Comparison of ENCODE assay signal across 34 mouse cellular contexts in the genomic region with DNA sequence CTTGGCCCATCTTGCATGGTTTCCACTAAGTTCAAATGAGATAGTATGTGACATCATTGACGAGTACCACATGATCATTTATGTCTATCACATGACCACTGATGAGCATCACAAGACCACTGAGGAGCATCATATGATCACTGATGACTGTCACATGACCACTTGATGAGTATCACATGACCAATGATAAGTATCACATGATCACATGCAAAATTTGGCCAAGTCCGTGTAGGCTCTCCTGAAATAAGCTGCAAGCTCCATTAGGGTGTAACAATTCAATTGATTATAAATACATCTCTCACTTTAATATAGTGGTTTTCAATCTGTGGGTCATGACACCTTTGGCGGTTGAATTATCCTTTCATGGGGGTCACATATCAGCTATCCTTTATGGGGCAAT. TPM values are rescaled to one million over a fixed set of nuclear protein-coding genes. Genes with fewer than 3 reads are reported as not detected.
"Had no signal": no experiment of that assay in that cellular context is flagged by ENCODE, and none has a peak within 500 bp of the region (broad histone marks: within the 10 kb centered on the region; RNA-seq: fewer than 3 reads in every experiment).

No protein-coding gene starts in this region.

- H3K36me3 ChIP-seq: limb, embryonic 10.5 days; limb, embryonic 12.5 days; limb, embryonic 13.5 days; limb, embryonic 15.5 days; liver, embryonic 12.5 days; liver, embryonic 13.5 days; liver, embryonic 15.5 days; lung, embryonic 15.5 days; midbrain, embryonic 10.5 days; midbrain, embryonic 12.5 days; midbrain, embryonic 13.5 days; midbrain, embryonic 15.5 days had no signal

- H3K9me3 ChIP-seq: limb, embryonic 10.5 days; limb, embryonic 12.5 days; limb, embryonic 13.5 days; limb, embryonic 15.5 days; liver, embryonic 12.5 days; liver, embryonic 13.5 days; liver, embryonic 15.5 days; lung, embryonic 15.5 days; midbrain, embryonic 10.5 days; midbrain, embryonic 12.5 days; midbrain, embryonic 13.5 days; midbrain, embryonic 15.5 days had no signal

- H3K4me1 ChIP-seq: limb, embryonic 10.5 days; limb, embryonic 12.5 days; limb, embryonic 13.5 days; limb, embryonic 15.5 days; liver, embryonic 12.5 days; liver, embryonic 13.5 days; liver, embryonic 15.5 days; lung, embryonic 15.5 days; megakaryocyte, embryonic 14.5 days; midbrain, embryonic 10.5 days; midbrain, embryonic 12.5 days; midbrain, embryonic 13.5 days; midbrain, embryonic 15.5 days had no signal

- H3K4me2 ChIP-seq: limb, embryonic 12.5 days; limb, embryonic 13.5 days; limb, embryonic 15.5 days; liver, embryonic 11.5 days; liver, embryonic 12.5 days; liver, embryonic 13.5 days; liver, embryonic 15.5 days; lung, embryonic 14.5 days; lung, embryonic 15.5 days; midbrain, embryonic 11.5 days; midbrain, embryonic 12.5 days; midbrain, embryonic 13.5 days; midbrain, embryonic 15.5 days had no signal

- H3K9ac ChIP-seq: limb, embryonic 12.5 days; limb, embryonic 13.5 days; limb, embryonic 15.5 days; liver, embryonic 12.5 days; liver, embryonic 13.5 days; liver, embryonic 14.5 days; liver, embryonic 15.5 days; liver, postnatal 0 days; lung, embryonic 14.5 days; lung, embryonic 15.5 days; midbrain, embryonic 12.5 days; midbrain, embryonic 13.5 days; midbrain, embryonic 15.5 days had no signal

- H3K27ac ChIP-seq: limb, embryonic 10.5 days; limb, embryonic 12.5 days; limb, embryonic 13.5 days; limb, embryonic 15.5 days; liver, embryonic 12.5 days; liver, embryonic 13.5 days; liver, embryonic 14.5 days; liver, embryonic 15.5 days; lung, embryonic 15.5 days; macrophage; midbrain, embryonic 10.5 days; midbrain, embryonic 12.5 days; midbrain, embryonic 13.5 days; midbrain, embryonic 15.5 days had no signal

- H3K27me3 ChIP-seq: limb, embryonic 12.5 days; limb, embryonic 13.5 days; limb, embryonic 15.5 days; liver, embryonic 12.5 days; liver, embryonic 13.5 days; liver, embryonic 15.5 days; lung, embryonic 15.5 days; megakaryocyte, embryonic 14.5 days; midbrain, embryonic 12.5 days; midbrain, embryonic 13.5 days; midbrain, embryonic 15.5 days had no signal

- ATAC-seq: liver, embryonic 12.5 days; liver, postnatal 0 days; lung, postnatal 0 days; midbrain, embryonic 13.5 days; midbrain, embryonic 15.5 days; midbrain, embryonic 16.5 days had no signal

- H3K4me3 ChIP-seq: limb, embryonic 10.5 days; limb, embryonic 12.5 days; limb, embryonic 13.5 days; limb, embryonic 15.5 days; liver, embryonic 12.5 days; liver, embryonic 13.5 days; liver, embryonic 15.5 days; lung, embryonic 15.5 days; megakaryocyte, embryonic 14.5 days; midbrain, embryonic 10.5 days; midbrain, embryonic 12.5 days; midbrain, embryonic 13.5 days; midbrain, embryonic 15.5 days; myocyte had no signal

- DNase-seq: left cerebral cortex, postnatal 4 days; liver; liver, embryonic 13.5 days; liver, postnatal 0 days; lung, adult 18-20 months; lung, adult 2 months; lung, embryonic 14.5 days; lung, postnatal 10 days; lung, postnatal 14 days; lung, postnatal 36 days; lung, postnatal 4 days; midbrain, embryonic 14.5 days had no signal

RNA-seq across cellular contexts. Expression of gene Stab2, which starts 52.5 kb away (rescaled TPM):
- total RNA-seq: megakaryocyte progenitor cell, adult 5-6 weeks; megakaryocyte-erythroid progenitor cell, adult 5-6 weeks; monocyte, adult 5-6 weeks had no signal
